Mouse (Mus musculus) spleen, adult 2 months (tissue): ENCODE measurements around the gene Gpkow.

Source experiments
- CTCF ChIP-seq: fragments of 200-500 bp; IDR thresholded peaks from 2 replicates; pipeline ENCODE4 v1.5.1; 2011; ENCODE audit warnings: mild to moderate bottlenecking, inconsistent platforms; ENCODE audit not compliant: insufficient read depth, insufficient read length, insufficient replicate concordance; ENCODE audit errors: extremely low read depth
- POLR2A ChIP-seq: fragments of 200-500 bp; IDR thresholded peaks from 2 replicates; pipeline ENCODE4 v1.6.1; 2011; ENCODE audit warnings: low read depth, low read length, inconsistent platforms

GRCm38 (mm10) chrX:7741103-7741502, 44.2 kb downstream of the Gpkow start:
- no peak for TF ChIP-seq CTCF
- no peak for TF ChIP-seq POLR2A
